Mouse (Mus musculus) lung, embryonic 16.5 days (tissue): Measurements from ENCODE around the gene Senp1. TPM values are rescaled to one million over a fixed set of nuclear protein-coding genes. Genes with fewer than 3 reads are reported as not detected.

Experiments used
- ATAC-seq: fragments of 200-750 bp; cut with Nextera tagmentation; 2 replicates; pipeline ENCODE4 v1.8.0; 2017; ENCODE audit warnings: low read depth, mild to moderate bottlenecking, moderate library complexity
- H3K27ac ChIP-seq: fragments of 300-500 bp; sonication (generic); 2 replicates; pipeline ENCODE4 v1.5.1; 2014; ENCODE audit warnings: mild to moderate bottlenecking, control low read depth, low read length
- H3K27me3 ChIP-seq: fragments of 300-500 bp; sonication (generic); 2 replicates; pipeline ENCODE4 v1.6.1; 2014; ENCODE audit warnings: low read depth, low read length, mixed read lengths; ENCODE audit not compliant: control insufficient read depth, insufficient read depth
- H3K36me3 ChIP-seq: fragments of 300-500 bp; sonication (generic); 2 replicates; pipeline ENCODE4 v1.6.1; 2014; ENCODE audit warnings: low read length; ENCODE audit not compliant: control insufficient read depth, insufficient read depth
- H3K4me1 ChIP-seq: fragments of 300-500 bp; sonication (generic); replicated peaks from 2 replicates; pipeline ENCODE4 v1.6.1; 2014; ENCODE audit warnings: low read length, mixed read lengths; ENCODE audit not compliant: control insufficient read depth, insufficient read depth
- H3K4me2 ChIP-seq: fragments of 300-500 bp; sonication (generic); 2 replicates; pipeline ENCODE4 v1.6.1; 2014; ENCODE audit warnings: low read depth, low read length, control low read depth
- H3K4me3 ChIP-seq: fragments of 300-500 bp; sonication (generic); 2 replicates; pipeline ENCODE4 v1.5.1; 2014; ENCODE audit warnings: mild to moderate bottlenecking, low read length, control low read depth
- H3K9ac ChIP-seq: fragments of 300-500 bp; sonication (generic); 2 replicates; pipeline ENCODE4 v1.6.1; 2014; ENCODE audit warnings: low read length, control low read depth
- H3K9me3 ChIP-seq: fragments of 300-500 bp; sonication (generic); 2 replicates; pipeline ENCODE4 v1.6.1; 2016; ENCODE audit warnings: low read length; ENCODE audit not compliant: control insufficient read depth
- WGBS: fragments of 180-500 bp; shearing (Covaris S2); extraction: QIAGEN DNeasy Blood & Tissue Kit; methylation state at CpG from one replicate; pipeline ENCODE4 v1.1.7; 2014; 5-methylcytosine and 5-hydroxymethylcytosine counted together
- polyA plus RNA-seq: library from polyadenylated mRNA; unstranded; fragments of >200 nt; fragmentation: Nextera tagmentation; extraction: Ambion mirVana; gene quantifications from 2 replicates; pipeline ENCODE4 v1.2.1, GENCODE M21; 2015

Gene Senp1
- polyA plus RNA-seq, 1 experiment from 2014 or later, result 29.2 TPM

DNA sequence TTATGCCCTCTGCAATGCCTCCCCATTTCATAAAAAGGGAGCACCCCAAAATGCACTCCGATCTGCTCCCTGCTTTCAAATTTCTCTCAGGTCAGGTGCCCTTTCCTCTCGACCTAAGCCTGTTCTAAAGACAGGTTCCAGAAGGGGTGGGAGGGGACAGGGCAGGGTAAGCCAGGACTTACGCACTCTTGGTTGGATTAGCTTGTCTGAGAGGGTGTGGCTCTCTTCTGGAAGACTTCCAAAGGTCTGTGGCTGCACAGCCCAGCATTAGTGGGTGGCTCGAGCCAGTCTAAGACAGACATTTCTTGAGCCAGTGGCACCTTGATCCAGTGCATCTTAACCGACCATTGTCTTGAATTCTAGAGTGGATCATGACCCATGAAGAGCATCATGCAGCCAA is 18.2 kb upstream of the Senp1 start:
- Histone ChIP-seq H3K9ac (no peak overlapping the region), H3K9me3 (no peaks in the 10 kb centered on the region), H3K4me3 (no peak overlapping the region), H3K27ac (no peak overlapping the region), H3K27me3 (no peaks in the 10 kb centered on the region), H3K4me1 (peaks cover 5% of the 10 kb centered on the region; the same call in 1 of the 2 replicates), H3K4me2 (no peak overlapping the region), H3K36me3 (no peaks in the 10 kb centered on the region)
- 59% methylated on average over 5 of the region's 5 CpGs for WGBS
- ATAC-seq, result no peak

DNA sequence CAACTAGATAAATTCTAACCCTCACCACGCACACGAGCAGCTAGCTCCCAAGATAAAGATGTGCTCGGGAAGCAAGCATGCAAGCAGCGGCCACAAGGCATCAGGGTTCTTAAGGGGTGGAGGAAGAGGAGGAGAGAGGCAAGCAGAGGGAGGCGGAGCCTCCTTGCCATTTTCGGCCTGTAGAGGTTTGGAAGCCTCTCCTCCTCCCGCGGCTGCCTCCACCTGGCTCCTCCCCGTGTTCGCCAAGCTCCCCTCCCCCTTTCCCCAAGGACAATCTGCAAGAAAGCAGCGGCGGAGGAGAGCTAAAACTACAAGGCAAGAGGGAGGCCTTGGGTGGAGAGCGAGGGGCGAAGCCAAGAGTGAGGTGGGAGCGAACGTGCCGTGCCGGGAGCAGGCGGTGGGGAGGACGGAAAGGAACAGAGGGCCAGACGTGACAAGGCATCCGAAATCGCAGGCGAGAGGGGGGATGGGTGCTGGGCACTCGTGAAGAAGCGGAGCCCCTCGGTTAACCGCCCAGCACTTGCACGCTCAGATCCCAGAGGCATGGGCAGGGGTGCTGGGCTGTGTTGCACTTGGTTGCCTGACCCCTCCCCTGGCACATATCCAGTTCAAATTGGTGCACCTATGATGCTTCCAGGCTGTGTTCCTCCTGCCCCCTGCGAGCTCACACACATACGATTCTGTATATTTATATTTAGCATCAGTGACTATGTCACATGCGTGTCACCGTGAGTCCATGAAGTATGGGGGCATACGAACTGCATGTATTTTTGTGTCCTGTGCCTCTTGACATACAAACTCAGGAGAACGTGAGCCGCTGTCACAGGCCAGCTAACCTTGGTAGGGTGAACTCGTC is 15.0 kb upstream of the Senp1 start:
- ATAC-seq, result peak; percentile 98

DNA sequence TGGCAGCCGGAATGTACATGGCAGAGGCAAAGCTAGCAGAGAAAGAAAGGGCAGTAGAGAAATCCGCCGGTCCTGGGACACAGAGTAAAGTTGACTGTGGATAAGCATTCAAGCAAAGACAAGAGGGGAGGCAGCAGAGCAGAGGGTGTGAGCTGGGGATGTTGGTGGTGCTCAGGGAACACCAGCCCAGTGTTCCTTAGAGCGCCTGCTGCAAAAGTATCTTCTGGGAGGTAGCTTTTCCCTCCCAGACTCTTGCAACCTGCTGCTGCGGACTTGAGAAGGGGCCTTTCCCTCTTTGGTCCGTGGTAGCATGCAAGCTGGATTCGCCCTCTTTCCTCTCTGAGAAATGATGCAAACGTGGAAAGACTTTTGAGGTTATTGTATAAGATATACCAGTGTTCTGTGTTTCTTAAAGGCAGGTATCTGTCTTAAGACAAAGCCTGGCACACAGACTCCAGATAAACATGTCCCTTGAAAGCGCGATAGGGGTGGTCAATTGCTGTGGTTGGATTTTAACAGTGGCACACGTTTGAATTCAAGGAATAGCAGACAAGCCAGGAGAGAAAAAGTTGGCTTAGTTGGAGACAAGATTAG is 14.3 kb upstream of the Senp1 start:
- no peaks in the 10 kb centered on the region for H3K27me3 ChIP-seq
- peak overlapping the region; percentile 62 for H3K4me3 ChIP-seq
- H3K9me3 ChIP-seq, result no peaks in the 10 kb centered on the region
- no peaks in the 10 kb centered on the region for H3K36me3 ChIP-seq
- no peak overlapping the region for H3K27ac ChIP-seq
- WGBS, result 32% methylated on average over 11 of the region's 11 CpGs
- H3K9ac ChIP-seq, result peak overlapping the region; percentile 79
- peaks cover 5% of the 10 kb centered on the region; the same call in 1 of the 2 replicates for H3K4me1 ChIP-seq
- H3K4me2 ChIP-seq, result peak overlapping the region; percentile 77
- no peak for ATAC-seq

More for the DNA sequence above, 15.0 kb upstream of the Senp1 start:
- Histone ChIP-seq H3K4me2 (peak overlapping the region; percentile 77), H3K9ac (peak overlapping the region; percentile 79), H3K27ac (0 out of 2 replicates have a peak overlapping the region, but pooled peaks have one; percentile 17), H3K4me3 (peak overlapping the region; percentile 62), H3K9me3 (no peaks in the 10 kb centered on the region), H3K36me3 (no peaks in the 10 kb centered on the region), H3K27me3 (no peaks in the 10 kb centered on the region), H3K4me1 (peaks cover 5% of the 10 kb centered on the region; the same call in 1 of the 2 replicates)
- WGBS, result 1% methylated on average over 37 of the region's 37 CpGs

DNA sequence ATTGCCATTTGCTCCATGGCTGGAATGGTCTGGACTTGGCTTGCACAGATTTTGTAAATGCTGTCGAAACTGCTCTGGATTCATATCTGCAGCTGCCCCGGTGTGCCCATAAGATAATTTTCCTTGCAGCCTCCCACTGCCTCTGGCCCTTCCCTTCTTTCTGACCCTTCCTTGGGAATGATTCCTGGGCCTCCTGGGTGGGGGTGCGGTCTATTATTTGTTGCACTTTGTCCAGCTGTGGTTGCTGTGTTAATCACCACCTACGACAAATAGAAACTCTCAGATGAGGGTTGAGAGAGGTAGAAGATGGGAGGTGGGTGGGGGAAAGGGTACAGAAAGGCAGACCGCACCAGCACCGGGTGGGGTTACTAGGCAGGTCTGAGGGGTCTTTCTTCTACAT is 13.7 kb upstream of the Senp1 start:
- H3K9ac ChIP-seq, result no peak overlapping the region
- H3K27ac ChIP-seq, result no peak overlapping the region
- no peaks in the 10 kb centered on the region for H3K9me3 ChIP-seq
- peaks cover 5% of the 10 kb centered on the region; the same call in 1 of the 2 replicates for H3K4me1 ChIP-seq
- no peak for ATAC-seq
- no peaks in the 10 kb centered on the region for H3K36me3 ChIP-seq
- H3K4me2 ChIP-seq, result no peak overlapping the region
- WGBS, result 83% methylated on average over 6 of the region's 6 CpGs
- H3K27me3 ChIP-seq, result no peaks in the 10 kb centered on the region
- no peak overlapping the region for H3K4me3 ChIP-seq

DNA sequence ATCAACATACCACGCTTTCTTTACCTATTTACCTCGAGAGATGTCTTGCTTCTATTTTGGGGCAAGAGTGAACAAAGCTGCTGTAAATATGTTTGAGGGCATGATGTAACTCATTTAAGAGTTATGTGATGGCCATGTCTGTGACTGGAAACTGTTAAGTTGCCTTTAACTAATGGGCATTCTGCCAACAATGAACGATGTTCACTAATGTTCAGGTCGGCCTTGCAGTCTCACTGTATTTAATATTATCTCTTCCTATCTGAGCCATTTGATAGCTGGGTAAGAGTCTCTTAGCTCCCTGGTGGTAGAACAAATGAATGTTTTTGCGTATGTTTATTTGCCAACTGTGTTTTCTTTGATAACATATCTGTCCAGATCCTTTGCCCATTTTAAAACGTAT is 13.0 kb upstream of the Senp1 start:
- Histone ChIP-seq H3K27me3 (no peaks in the 10 kb centered on the region), H3K4me2 (no peak overlapping the region)
- 60% methylated on average over 6 of the region's 6 CpGs for WGBS

DNA sequence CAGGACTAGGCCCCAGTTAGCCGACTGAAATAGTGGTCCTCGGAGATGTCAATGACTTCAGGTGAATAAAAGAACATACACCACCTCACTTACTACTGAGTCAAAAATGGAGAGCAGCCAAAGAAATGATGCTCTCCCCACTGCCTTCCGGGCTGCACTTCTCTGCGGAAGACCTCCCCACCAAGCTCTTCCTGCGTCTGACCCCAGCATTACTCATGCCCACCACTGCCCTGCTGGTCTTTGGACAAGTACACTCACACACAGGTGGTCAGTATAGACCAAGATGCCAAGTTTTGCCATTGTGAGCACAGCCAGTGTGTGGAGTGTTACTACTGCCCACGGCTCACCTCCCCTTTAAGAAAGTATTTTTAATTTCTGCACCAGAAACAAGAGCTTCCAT is 8.9 kb upstream of the Senp1 start:
- no peak overlapping the region for H3K27ac ChIP-seq
- no peak overlapping the region for H3K9ac ChIP-seq
- 88% methylated on average over 6 of the region's 6 CpGs for WGBS
- no peaks in the 10 kb centered on the region for H3K9me3 ChIP-seq
- ATAC-seq, result no peak
- no peak overlapping the region for H3K4me2 ChIP-seq
- H3K4me1 ChIP-seq, result no peaks in the 10 kb centered on the region
- H3K36me3 ChIP-seq, result no peaks in the 10 kb centered on the region
- H3K4me3 ChIP-seq, result no peak overlapping the region
- H3K27me3 ChIP-seq, result no peaks in the 10 kb centered on the region

More for the DNA sequence above, 13.0 kb upstream of the Senp1 start:
- no peaks in the 10 kb centered on the region for H3K36me3 ChIP-seq
- peaks cover 5% of the 10 kb centered on the region; the same call in 1 of the 2 replicates for H3K4me1 ChIP-seq
- no peak overlapping the region for H3K27ac ChIP-seq
- no peak overlapping the region for H3K4me3 ChIP-seq
- no peaks in the 10 kb centered on the region for H3K9me3 ChIP-seq
- no peak for ATAC-seq
- no peak overlapping the region for H3K9ac ChIP-seq

DNA sequence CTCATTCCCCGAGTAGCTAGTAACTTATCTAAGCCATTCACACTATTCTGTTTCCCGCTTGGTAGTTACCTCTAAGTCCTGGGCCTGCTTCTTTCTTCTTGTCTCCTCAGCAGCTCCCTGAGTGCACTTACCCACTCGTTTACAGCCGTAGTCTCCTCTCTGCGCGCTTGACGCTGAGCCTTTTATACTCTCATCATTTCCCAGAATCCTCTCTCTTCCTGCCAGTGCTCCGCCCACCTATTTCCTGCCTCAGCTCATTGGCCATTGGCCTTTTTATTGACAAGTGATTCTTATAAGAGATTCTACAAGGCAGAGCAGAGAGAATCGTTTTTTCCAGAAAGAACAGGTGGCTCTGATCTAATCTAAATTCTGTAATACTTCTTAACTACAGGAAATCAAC is 5.0 kb upstream of the Senp1 start:
- Histone ChIP-seq H3K4me2 (no peak overlapping the region), H3K27me3 (no peaks in the 10 kb centered on the region), H3K4me3 (no peak overlapping the region), H3K27ac (no peak overlapping the region), H3K9me3 (no peaks in the 10 kb centered on the region), H3K9ac (no peak overlapping the region), H3K4me1 (no peaks in the 10 kb centered on the region; the same call in 1 of the 2 replicates), H3K36me3 (no peaks in the 10 kb centered on the region)
- ATAC-seq, result no peak
- 86% methylated on average over 9 of the region's 9 CpGs for WGBS

DNA sequence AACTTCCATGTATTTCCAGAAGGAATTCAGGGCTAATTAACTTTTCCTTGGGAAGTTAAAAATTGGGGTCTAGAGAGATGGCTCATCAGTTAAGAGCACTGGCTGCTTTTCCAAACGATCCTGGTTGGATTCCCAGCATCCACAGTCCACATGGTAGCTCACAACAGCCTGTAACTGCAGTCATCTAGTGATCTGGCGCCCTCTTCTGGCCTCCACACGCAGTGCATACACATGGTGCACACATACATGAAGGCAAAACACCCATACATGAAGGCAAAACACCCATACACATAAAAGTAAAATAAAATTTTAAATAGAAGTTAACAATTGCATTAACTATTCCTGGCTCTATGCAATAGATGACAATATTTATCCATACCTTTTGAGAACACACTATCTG is 3.4 kb upstream of the Senp1 start:
- Histone ChIP-seq H3K27ac (no peak overlapping the region), H3K36me3 (no peaks in the 10 kb centered on the region), H3K9me3 (no peaks in the 10 kb centered on the region), H3K4me2 (no peak overlapping the region), H3K4me1 (peaks cover 2% of the 10 kb centered on the region), H3K27me3 (no peaks in the 10 kb centered on the region), H3K4me3 (no peak overlapping the region), H3K9ac (no peak overlapping the region)
- WGBS, result 46% methylated on average over 3 of the region's 3 CpGs
- no peak for ATAC-seq

DNA sequence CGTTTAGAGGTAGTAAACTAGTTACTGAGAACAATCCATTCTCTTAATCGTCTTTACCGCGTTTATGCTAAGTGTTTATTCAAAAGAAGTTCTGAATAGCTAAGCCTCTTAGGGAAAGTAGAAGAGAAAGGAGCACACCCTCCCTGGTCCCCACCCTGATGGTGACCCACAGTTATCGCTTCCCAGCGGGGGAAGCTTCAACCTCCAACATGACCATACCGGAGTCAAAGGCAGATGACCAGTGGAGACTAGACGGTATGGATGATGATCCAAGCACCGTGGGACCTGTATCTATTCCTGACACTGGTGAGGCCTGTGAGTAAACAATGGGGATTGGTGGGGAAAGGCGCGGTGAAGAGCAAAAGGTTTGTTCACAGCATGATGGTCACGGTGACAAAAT is 1.4 kb upstream of the Senp1 start:
- no peak overlapping the region for H3K9ac ChIP-seq
- ATAC-seq, result no peak
- no peak overlapping the region for H3K4me3 ChIP-seq
- H3K27ac ChIP-seq, result no peak overlapping the region
- peaks cover 7% of the 10 kb centered on the region for H3K4me1 ChIP-seq
- WGBS, result 86% methylated on average over 12 of the region's 12 CpGs
- H3K4me2 ChIP-seq, result no peak overlapping the region
- H3K9me3 ChIP-seq, result no peaks in the 10 kb centered on the region
- no peaks in the 10 kb centered on the region for H3K36me3 ChIP-seq
- no peaks in the 10 kb centered on the region for H3K27me3 ChIP-seq
